Mouse (Mus musculus) c-Kit-positive CD71-positive TER-119-negative erythroid progenitor cells, embryonic 14.5 days (primary cell): ENCODE data around the gene Imp4.
"Not testable (repeated sequence)": the region's sequence is repeated elsewhere in the genome, so short reads cannot be mapped to it uniquely, and the experiment has no call there.

Source experiments
- DNase-seq: peaks from one replicate; pipeline ENCODE4 v3.0.0-alpha.2; 2013; ENCODE audit warnings: low read depth

Gene Imp4

DNA sequence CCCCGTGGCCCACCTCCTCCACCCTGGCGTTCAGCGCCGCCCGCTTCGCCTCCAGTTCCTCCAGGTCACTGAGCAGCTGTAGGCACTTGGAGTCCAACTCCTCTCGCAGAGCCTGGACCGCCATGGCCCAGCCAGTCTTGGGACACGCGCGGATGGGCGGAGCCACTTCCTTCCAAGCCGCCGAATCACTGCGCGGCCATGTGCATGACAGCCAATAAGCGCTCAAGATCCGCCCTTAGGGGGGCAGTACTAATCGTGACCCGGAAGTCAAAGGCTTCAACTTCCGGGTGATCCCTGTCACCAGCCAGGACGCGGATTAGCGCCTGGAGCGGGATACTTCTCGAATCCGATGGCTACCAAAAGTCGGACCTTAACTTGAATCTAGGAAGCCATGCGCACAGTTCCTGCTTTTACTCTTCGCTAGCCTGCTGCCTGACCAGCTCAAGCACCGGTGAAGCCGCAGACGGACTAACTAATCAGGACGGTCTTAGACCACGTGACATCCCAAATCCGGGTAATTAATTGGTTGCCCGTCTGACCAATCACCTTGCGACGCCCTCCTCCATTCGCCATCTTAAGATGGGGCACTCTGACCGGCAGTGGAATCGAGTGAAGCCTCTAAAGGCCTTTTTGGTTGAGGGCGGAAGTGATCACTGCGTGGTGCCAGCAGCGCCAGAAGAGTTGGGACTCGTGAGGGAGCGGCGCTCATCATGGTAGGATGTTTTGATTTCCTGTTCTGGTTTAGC lies at the start of gene Imp4, which contains the start of gene Ccdc115:
Gene Imp4, plus strand, starts transcription at position 637 of the 746 bp plus-strand sequence.
Gene Ccdc115, minus strand, starts transcription at position 458 of the 746 bp plus-strand sequence.
- peak; percentile 97 for DNase-seq

DNA sequence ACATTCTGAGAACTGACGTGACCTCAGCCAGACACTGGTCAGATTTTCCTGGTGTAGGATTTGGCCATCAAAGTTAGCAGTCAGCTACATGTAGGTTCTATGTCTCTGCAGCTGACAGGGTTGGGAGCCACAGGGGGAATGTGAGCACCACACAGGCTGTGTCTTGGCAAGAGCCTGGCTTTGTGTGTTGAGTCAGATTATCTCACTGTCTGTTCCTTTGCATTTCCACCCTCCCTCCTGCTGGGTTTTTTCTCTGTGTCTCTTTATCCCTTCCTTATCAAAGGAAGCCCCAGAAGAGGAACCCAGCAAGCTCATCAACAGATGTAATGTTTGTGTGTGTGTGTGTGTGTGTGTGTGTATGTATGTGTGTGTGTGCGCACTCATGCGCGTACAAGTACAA lies 43.3 kb upstream of the Imp4 start:
- no peak for DNase-seq

DNA sequence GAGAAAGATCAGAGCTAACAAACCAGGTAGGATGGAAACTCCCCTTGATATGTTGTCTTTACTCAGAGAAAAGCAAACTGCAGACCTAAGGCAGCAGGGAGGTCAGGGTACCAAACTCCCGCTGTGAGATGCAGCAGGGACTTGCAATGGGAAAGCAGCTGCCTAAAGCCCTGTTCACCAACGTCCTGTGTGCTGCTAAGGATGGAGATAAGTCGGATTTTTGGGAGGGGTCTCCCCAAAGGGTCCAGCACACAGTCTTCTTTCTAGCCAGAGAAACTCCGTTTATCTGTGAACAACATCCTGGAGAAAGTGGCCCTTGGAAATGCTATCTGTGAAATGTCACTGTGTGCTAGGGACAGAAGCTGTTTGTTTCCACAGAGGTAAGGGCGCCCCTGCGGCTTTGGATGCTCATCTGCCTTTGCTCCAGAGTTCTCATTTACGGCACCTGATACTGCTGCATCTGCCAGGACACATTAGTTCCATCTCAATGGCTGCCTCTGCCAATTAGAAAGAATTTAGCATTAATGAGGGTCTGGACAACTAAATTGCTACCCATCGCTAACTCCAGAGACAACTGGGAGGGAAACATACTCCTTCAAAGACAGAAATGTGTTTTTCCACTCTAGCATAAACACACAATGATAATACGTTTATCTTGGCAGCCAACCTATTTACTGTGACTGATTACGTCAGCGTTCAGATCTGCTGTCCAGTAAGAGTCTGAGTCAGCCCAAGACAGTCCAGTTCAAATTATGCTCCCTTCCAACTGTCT lies 40.3 kb upstream of the Imp4 start:
- DNase-seq, result no peak

DNA sequence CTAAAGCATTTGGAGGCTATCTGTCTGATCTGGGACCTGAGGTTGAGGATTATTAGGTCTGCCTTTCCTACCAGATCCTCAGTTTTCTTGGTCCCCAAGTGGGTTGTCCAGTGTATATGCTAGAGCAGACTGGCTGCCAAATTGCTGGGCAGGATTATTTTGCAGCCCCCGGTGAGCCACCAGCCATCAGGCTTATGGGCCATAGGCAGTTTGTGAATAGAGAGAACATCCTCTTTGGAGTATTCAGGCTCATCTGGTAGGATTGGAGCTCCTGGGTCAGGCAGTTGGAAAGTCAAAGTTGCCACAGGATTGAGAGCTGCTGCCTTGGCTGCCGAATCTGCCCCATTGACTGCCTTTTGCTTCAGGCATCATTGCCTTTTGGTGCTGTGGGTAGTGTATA lies 11.2 kb upstream of the Imp4 start:
- no peak for DNase-seq

DNA sequence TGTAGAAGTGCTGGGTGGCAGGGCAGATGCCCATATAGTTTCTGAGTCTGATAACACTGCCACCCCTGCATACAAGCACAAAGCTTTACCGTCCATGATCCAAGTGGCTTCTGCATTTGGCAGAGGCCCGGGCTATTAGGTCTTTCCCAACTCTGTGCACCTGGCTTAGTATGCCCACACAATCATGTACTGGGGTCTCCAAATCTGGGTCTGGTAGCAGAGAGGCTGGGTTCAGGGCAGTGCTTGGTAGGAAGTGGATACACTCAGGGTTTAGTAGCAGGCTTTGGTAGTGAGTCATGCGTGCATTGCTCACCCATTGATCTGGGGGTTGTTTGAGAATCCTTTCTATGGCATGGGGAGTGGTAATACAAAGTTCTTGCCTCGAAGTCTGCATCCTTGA lies 10.4 kb upstream of the Imp4 start:
- DNase-seq, result no peak

DNA sequence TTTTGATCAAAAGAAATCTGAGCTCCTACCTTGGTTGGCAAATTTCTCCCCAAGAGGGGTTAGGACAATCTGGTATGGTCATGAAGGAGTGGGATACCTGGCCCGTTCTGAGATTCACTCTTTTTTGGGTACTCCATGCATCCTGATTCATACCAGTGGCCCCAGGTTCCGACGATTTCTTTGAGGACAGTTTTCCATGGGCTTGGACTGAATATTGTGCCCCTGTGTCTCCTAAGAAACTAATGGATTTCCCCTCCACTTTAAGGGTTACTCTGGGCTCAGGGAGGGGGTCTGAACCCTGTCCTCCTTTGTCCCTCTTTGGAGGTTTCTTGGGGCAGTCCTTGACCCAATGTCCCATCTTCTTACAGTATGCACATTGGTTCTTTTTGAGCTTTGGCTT lies 8.7 kb upstream of the Imp4 start:
- DNase-seq, result no peak

DNA sequence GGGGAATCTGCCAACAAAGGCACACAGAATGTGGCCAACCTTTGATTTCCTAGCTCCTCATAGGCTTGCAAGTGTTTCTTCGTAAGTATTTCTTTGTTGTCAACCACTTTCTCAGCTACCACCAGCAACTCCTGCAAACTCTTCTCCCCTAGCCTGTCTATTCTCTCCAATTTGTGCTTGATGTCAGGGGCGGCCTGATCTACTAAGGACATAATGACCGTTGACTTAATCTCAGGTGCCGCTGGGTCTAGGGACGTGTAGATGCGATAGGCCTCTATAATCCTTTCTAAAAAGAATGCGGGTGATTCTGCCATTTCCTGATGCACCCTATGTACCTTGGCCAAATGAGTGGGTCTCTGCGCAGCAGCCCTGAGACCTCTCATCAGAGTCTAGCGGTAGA lies 8.2 kb upstream of the Imp4 start:
- DNase-seq, result no peak

DNA sequence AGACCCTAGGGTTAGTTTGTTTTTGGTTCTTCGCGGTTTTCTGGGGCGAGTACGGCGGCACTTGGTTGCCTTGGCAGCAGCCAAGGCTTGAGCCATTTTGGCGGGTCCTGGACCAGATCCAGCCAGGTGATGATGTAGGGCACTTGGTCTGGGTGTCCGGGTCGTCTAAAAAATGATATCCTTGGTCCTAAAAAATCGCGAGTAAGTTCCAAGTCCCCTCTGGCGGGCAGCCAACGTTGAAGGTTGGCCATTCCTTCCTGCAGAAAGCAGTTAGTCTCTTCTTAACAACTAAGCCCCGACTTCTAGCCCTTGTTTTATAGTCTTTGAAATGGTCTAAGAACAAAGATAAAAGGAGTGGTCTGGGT lies 7.3 kb upstream of the Imp4 start:
- DNase-seq, result no peak

DNA sequence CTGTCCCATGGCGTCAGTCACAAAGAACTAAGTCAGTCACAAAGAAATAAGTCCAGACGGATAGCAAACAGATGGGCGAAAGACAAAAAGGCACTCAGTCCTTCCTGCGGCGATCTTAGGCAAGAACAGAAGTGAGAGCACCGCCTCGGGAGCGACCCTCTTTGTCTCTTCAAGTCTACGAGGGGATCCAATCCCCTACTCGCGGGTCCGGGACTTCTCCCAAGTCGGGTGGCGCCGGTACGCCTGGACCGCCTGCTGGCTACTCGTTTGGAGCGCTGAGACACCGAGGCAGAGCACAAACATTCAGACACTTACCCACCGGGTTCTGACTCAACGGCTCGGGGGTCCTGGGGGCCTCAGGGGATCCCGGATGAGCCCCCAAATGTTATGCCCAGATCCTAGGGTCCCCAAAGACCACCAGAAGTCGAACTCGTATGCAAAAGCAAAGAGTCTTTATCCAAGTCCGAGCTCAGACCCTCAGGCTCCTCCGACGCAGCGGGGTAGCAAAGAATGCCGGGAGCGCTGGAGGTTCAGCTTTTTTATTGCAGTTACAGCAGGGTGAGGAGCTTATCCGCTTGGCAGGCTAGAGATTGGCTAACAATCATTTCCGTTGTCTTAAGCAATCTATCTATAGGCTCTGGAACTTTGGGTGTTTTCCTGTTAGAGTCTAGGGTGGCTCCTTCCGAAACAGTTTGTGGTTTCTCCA lies 6.7 kb upstream of the Imp4 start:
- DNase-seq, result peak; percentile 54

DNA sequence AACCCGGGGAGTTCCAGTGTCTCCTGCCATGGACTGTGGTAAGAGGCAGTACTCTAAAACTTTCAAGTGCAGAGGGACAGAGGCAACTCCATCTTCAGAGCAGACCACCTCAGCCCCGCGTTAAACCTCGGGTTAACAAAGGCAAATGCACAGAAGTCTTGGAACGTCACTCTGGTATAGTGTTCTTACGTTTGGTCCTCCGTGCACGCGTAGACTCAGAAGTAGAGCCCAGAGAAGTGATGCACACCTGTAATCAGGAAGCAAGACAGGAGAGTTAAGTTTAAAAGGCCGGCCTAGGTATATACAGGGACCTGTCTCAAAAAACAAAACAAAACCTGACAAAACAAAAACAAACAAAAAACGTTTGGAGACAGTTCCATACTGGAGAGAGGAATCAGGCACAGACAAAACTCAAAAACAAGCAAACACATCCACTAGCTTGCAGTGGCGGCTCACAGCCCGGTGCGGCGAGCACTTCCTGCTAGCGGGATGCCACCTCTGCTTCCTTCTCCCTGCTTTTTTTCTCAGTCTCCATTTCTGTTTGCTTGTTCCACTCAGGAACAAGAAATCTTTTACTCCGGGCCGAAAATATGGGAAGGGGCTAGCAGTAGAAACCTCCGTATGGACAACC lies 5.6 kb upstream of the Imp4 start:
- DNase-seq, result no peak

DNA sequence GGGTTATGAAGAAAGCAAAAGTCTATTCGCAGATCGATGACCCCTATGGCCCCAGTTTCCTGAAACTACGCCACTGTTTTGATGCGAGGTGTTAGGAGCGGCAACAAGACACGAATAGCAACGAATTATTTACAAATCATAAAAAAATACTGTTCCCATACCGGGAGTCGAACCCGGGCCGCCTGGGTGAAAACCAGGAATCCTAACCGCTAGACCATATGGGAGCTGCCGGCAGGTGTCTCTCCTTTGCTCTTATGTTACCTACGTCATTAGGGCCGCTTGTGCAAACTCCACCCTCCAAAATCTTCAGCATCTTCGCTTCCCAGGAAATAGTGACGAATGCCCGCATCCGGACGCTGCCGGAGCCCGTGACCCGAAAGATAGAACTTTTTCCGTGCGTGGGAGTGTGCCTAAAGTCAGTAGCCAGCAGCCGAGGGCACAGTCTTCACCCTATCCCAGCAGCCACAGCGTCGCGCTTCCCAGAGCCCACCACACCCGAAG lies 4.9 kb upstream of the Imp4 start:
- peak; percentile 77 for DNase-seq

DNA sequence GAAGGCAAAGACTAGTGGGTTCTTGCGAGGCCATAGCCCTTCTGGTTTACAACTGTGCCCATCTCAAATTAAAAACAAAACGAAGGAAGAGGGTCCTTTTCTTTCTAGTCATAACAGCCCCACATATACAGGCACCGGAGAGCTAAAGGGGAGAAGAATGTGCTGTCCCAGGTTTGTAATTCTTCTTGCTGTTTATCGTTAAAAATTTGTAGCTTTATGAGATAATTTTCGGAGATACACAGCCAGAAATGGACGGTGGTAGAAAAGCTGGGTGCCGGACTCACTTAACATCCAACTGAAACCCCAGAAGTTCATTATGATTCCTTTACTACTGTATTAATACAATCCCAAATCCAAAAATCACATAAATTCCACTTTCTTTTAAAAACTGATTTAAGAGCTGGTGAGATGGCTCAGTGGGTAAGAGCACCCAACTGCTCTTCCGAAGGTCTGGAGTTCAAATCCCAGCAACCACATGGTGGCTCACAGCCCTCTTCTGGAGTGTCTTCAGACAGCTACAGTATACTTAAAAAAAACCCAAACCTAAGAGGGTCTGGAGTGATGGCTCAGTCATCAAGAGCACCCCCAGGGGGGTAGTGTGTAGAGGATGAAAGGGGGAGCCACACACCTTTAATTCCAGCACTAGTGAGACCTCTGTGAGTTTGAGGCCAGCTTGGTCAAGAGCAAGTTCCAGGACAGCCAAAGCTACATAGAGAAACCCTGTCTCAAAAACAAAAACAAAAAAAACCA lies 4.1 kb upstream of the Imp4 start:
- no peak for DNase-seq

DNA sequence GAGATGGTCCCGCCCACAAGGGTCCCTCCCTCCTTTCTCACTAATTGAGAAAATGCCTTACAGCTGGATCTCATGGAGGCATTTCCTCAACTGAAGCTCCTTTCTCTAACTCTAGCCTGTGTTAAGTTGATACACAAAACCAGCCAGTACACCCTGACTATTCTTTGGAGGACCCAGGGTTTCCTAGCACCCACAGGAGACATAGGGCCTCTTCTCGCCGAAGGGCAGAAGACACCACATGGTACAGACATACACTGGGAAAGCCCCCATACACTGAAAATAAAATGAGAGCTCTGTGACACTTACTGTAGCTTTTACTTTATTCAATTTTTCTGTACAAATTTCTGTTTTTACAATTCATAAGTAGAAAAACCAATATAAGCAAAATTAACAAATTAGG lies 3.3 kb upstream of the Imp4 start:
- no peak for DNase-seq

DNA sequence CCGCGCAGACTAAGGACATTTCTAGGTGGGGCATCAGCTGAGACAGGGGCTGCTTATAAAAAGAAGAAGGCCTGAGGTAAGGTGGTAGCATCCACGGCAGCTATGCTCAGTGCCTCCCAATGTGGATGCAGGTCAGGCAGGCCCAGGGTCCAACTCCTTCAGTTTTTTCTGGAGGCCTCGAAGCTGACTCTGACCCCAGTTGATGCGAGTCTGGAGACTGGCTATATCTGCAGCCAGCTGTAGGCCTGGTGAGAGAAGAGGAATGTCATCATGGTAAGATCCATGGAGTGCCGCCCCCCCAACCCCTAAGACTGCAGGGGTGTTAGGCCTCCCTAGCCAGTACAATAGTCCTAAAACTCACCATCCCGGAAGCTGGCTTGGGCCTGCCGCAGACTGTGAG lies 2.3 kb upstream of the Imp4 start:
- not testable (repeated sequence) for DNase-seq

DNA sequence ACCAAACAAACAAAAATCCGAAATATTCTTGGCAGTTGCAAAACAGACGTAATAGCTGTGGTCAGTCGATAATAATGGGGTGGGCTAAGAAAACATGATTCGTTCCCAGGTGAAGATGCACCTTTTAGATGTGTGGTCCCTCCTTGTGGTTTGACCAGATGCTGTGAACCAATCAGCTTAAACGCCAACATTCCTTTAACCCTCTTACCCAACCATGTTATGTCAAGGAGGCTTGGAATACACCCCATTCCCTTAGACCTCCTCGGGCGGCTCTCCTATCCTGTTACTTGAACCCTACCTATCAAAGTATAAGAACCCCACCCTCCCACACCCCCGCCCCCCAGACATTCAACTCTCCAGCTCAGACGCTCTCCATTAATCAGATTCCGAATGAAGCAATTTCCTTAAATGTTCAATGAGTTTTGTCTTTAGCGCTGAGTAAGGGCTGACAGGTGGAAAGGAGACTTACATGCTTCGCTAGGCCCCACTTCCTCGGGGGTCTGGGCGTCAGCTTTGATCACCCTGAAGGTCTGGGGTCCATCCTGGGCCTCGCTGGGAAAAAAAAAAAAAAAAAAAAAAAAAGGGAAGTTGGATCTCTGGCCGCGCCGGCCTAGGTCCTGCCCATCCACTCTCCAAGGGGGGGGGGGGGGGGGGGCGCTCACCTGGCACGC lies 1.1 kb upstream of the Imp4 start:
- DNase-seq, result no peak

DNA sequence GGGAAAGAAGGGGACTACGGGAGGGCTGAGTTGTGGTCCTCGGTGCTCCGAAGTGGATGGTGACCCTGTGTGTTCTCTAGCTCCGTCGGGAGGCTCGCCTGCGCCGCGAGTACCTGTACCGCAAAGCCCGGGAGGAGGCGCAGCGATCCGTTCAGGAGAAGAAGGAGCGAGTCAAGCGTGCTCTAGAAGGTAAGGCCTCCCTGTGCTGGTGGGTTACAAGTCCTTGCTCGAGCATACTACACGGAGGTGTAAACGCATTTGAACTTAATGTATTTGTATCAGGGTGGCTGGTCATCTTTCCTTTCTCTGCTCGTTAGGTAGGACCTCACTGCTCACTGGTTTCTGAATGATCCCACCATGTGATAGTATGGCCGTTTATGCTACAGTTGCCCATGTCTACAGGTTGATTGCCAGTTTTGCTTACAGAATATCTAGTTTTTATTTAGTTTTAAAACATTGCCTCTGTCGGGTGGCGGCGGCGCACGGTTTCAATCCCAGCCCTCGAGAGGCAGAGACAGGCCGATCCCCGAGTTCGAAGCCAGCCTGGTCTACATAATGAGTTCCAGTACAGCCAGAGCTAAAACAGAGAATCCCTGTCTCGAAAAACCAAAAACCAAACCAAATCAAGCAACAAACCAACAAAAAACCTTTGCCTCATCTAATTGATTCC lies 445 bp downstream of the Imp4 start:
- no peak for DNase-seq

DNA sequence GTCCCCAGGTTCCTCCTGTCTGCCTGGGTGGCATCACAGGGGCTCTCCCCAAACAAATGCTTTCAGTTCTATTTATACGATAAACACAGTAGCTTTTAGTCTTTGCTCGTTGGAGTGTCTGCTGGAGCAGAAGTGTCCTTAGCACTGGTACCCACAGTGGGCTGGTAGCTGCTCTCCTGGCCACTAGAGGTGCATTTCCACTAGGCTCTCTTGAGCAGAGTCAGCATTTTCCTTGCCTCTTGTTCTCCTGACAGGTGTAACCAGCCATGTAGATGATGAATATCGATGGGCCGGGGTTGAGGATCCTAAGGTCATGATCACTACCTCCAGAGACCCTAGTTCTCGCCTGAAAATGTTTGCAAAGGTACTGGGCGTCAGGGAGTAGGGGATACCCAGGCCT lies 3.5 kb downstream of the Imp4 start:
- DNase-seq, result no peak

DNA sequence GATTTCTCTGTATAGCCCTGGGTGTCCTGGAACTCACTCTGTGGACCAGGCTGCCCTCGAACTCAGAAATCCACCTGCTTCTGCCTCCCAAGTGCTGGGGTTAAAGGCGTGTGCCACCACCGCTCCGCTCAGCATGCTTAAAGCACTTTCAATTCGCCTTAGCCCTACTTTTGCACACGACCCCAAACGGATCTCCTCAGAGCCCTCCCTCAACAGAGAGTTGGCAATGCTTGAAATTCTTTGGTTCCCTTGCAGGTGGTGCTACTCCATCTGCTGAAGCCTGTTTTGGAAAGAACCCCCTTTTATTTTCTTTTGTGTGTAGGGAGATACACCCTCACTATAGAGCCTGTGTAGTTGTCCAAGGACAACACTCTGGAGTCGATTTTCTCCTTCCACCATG lies 18.8 kb downstream of the Imp4 start:
- DNase-seq, result no peak

DNA sequence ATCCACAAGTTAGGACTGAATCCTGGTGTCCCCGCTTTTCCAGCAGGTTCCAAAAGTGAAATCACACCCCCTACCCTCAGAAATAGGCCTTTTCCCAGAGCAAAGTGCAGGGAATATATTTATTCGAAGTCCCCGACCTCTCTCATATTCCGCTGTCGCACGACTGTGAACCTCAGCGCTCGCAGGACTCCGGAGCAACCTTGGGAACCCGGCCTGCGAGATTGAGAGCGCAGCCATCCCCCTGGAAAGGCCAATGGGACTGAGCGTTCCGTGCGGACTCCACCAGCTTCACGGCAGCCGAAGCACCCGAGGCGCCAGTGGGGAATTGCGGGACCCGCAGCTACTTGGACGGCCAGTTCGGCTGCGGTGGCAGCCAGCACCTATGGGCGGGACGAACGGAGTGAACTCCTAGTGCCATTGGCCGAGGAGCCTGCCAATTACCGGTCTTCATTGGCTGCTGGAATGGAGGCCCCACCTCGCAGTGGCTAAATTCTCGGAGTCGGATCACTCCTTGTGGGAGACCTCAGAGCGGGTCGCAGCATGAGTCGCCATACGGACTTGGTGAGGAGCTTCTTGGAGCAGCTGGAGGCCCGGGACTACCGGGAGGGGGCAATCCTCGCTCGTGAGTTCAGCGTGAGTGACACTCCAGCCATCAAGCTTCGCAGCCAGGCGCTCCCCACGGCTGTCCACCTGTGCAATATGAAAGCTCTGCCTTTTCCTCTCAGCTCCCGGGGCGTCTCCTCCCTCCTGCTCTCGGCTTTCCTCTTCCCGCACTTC lies 19.8 kb downstream of the Imp4 start, which contains the start of gene Ptpn18:
Gene Ptpn18, plus strand, starts transcription at position 479 of the 777 bp plus-strand sequence.
- peak; percentile 80 for DNase-seq

DNA sequence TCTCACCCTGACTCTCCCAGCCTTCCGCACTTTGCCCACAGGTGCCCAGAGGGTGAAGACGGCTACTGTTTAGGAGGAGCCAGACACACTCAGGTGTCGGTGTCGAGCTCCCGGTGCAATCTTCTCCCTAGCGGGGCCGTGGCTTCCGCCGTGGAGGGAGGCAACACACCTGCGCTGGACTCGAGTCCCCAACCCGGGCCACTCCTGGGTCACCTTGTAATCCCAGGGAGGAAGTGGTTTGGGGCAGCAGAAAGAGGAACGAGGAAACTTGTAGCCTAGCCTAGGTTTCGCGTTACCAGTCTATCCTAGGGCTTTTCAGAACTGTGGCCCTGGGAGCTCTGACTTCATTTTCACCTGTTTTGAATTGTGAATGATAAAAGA lies 20.4 kb downstream of the Imp4 start:
- no peak for DNase-seq
